Mouse (Mus musculus) hindbrain, embryonic 15.5 days (tissue): ENCODE measurements around the gene Tspo2. TPM values are rescaled to one million over a fixed set of nuclear protein-coding genes. Genes with fewer than 3 reads are reported as not detected.

ENCODE experiments used
- ATAC-seq: fragments of 200-750 bp; cut with Nextera tagmentation; 2 replicates; pipeline ENCODE4 v1.8.0; 2017; ENCODE audit warnings: low read depth, moderate number of reproducible peaks, moderate TSS enrichment; ENCODE audit not compliant: low FRiP score
- H3K27ac ChIP-seq: fragments of 300-500 bp; sonication (generic); replicated peaks from 2 replicates; pipeline ENCODE4 v1.5.1; 2015; ENCODE audit warnings: mild to moderate bottlenecking, inconsistent platforms
- H3K27me3 ChIP-seq: fragments of 300-500 bp; sonication (generic); 2 replicates; pipeline ENCODE4 v1.6.1; 2015; ENCODE audit warnings: control low read depth, inconsistent platforms
- H3K36me3 ChIP-seq: fragments of 300-500 bp; sonication (generic); 2 replicates; pipeline ENCODE4 v1.6.1; 2015; ENCODE audit warnings: control low read depth, inconsistent platforms
- H3K4me1 ChIP-seq: fragments of 300-500 bp; sonication (generic); replicated peaks from 2 replicates; pipeline ENCODE4 v1.6.1; 2015; ENCODE audit warnings: control low read depth, inconsistent platforms
- H3K4me2 ChIP-seq: fragments of 300-500 bp; sonication (generic); 2 replicates; pipeline ENCODE4 v1.6.1; 2015; ENCODE audit warnings: moderate library complexity, mild to moderate bottlenecking, inconsistent platforms
- H3K4me3 ChIP-seq: fragments of 300-500 bp; sonication (generic); 2 replicates; pipeline ENCODE4 v1.5.1; 2015; ENCODE audit warnings: mild to moderate bottlenecking, inconsistent platforms
- H3K9ac ChIP-seq: fragments of 300-500 bp; sonication (generic); 2 replicates; pipeline ENCODE4 v1.6.1; 2015; ENCODE audit warnings: inconsistent platforms
- H3K9me3 ChIP-seq: fragments of 300-500 bp; sonication (generic); 2 replicates; pipeline ENCODE4 v1.6.1; 2016; ENCODE audit warnings: control low read depth, inconsistent platforms
- WGBS: fragments of 180-500 bp; shearing (Covaris S2); methylation state at CpG from one replicate; pipeline ENCODE4 v1.1.7; 2015; 5-methylcytosine and 5-hydroxymethylcytosine counted together
- polyA plus RNA-seq: library from polyadenylated mRNA; unstranded; fragments of >200 nt; fragmentation: Nextera tagmentation; extraction: Ambion mirVana; gene quantifications from 2 replicates; pipeline ENCODE4 v1.2.1, GENCODE M21; 2015

Gene Tspo2
- polyA plus RNA-seq, 1 experiment from 2014 or later = 1.2 TPM

GRCm38 (mm10) chr17:48447675-48448074, 3.6 kb downstream of the Tspo2 start:
- WGBS = 76% methylated on average over 8 of the region's 8 CpGs
- 0 out of 2 replicates have a peak, but pooled peaks cover 3% of the 10 kb centered on the region for H3K4me1 ChIP-seq
- H3K4me2 ChIP-seq = no peak overlapping the region
- H3K9me3 ChIP-seq = no peaks in the 10 kb centered on the region
- H3K4me3 ChIP-seq = no peak overlapping the region
- no peak for ATAC-seq
- H3K27me3 ChIP-seq = no peaks in the 10 kb centered on the region
- no peak overlapping the region for H3K9ac ChIP-seq
- no peak overlapping the region for H3K27ac ChIP-seq
- no peaks in the 10 kb centered on the region for H3K36me3 ChIP-seq

GRCm38 (mm10) chr17:48443542-48444145, 7.7 kb downstream of the Tspo2 start:
- Histone ChIP-seq H3K4me3 (no peak overlapping the region), H3K9ac (no peak overlapping the region), H3K4me2 (no peak overlapping the region), H3K27me3 (no peaks in the 10 kb centered on the region), H3K9me3 (no peaks in the 10 kb centered on the region), H3K36me3 (no peaks in the 10 kb centered on the region), H3K27ac (no peak overlapping the region), H3K4me1 (no peaks in the 10 kb centered on the region)
- 50% methylated on average over 16 of the region's 16 CpGs for WGBS
- no peak for ATAC-seq

- H3K4me1 ChIP-seq = no peaks in the 10 kb centered on the region
- WGBS = 59% methylated on average over 7 of the region's 7 CpGs
- no peak overlapping the region for H3K9ac ChIP-seq
- no peak overlapping the region for H3K4me2 ChIP-seq
- no peaks in the 10 kb centered on the region for H3K27me3 ChIP-seq
- no peaks in the 10 kb centered on the region for H3K9me3 ChIP-seq
- no peak overlapping the region for H3K27ac ChIP-seq
- no peak; the same call in 1 of the 2 replicates for ATAC-seq
- H3K4me3 ChIP-seq = no peak overlapping the region
- H3K36me3 ChIP-seq = no peaks in the 10 kb centered on the region
These were observed 8.4 kb downstream of the Tspo2 start for GRCm38 (mm10) chr17:48442745-48443457.

- ATAC-seq = peak; percentile 46; the same call in 1 of the 2 replicates
- no peak overlapping the region for H3K4me2 ChIP-seq
- no peaks in the 10 kb centered on the region for H3K27me3 ChIP-seq
- H3K9ac ChIP-seq = no peak overlapping the region
- no peaks in the 10 kb centered on the region for H3K9me3 ChIP-seq
- no peaks in the 10 kb centered on the region for H3K36me3 ChIP-seq
- H3K4me1 ChIP-seq = peaks cover under 1% of the 10 kb centered on the region; the same call in 1 of the 2 replicates
- WGBS = 49% methylated on average over 7 of the region's 7 CpGs
- H3K4me3 ChIP-seq = no peak overlapping the region
- 0 out of 2 replicates have a peak overlapping the region, but pooled peaks have one; percentile 7 for H3K27ac ChIP-seq
These were observed 13.9 kb downstream of the Tspo2 start for GRCm38 (mm10) chr17:48437421-48437911.

- Histone ChIP-seq H3K9me3 (no peaks in the 10 kb centered on the region), H3K4me1 (peaks cover 3% of the 10 kb centered on the region; the same call in 1 of the 2 replicates), H3K36me3 (no peaks in the 10 kb centered on the region), H3K27ac (no peak overlapping the region), H3K4me3 (no peak overlapping the region), H3K4me2 (no peak overlapping the region), H3K27me3 (no peaks in the 10 kb centered on the region), H3K9ac (no peak overlapping the region)
- ATAC-seq = no peak
- WGBS = 94% methylated on average over 1 of the region's 1 CpGs
These were observed 14.8 kb downstream of the Tspo2 start for GRCm38 (mm10) chr17:48436487-48436886.

- Histone ChIP-seq H3K27me3 (no peaks in the 10 kb centered on the region), H3K4me2 (no peak overlapping the region), H3K36me3 (no peaks in the 10 kb centered on the region), H3K27ac (no peak overlapping the region), H3K4me3 (no peak overlapping the region), H3K9ac (no peak overlapping the region), H3K9me3 (no peaks in the 10 kb centered on the region), H3K4me1 (peaks cover 3% of the 10 kb centered on the region; the same call in 1 of the 2 replicates)
- WGBS = 79% methylated on average over 5 of the region's 5 CpGs
- ATAC-seq = no peak
These were observed 16.8 kb downstream of the Tspo2 start for GRCm38 (mm10) chr17:48434479-48434878.

GRCm38 (mm10) chr17:48433689-48434330, 17.5 kb downstream of the Tspo2 start:
- Histone ChIP-seq H3K27me3 (no peaks in the 10 kb centered on the region), H3K4me1 (peaks cover 3% of the 10 kb centered on the region; the same call in 1 of the 2 replicates), H3K9ac (no peak overlapping the region), H3K36me3 (no peaks in the 10 kb centered on the region), H3K4me2 (no peak overlapping the region), H3K9me3 (no peaks in the 10 kb centered on the region), H3K27ac (no peak overlapping the region), H3K4me3 (no peak overlapping the region)
- ATAC-seq = no peak
- 70% methylated on average over 6 of the region's 6 CpGs for whole genome bisulfite sequencing

- Histone ChIP-seq H3K9ac (no peak overlapping the region), H3K4me3 (no peak overlapping the region), H3K4me2 (no peak overlapping the region), H3K27ac (no peak overlapping the region), H3K36me3 (no peaks in the 10 kb centered on the region), H3K9me3 (no peaks in the 10 kb centered on the region), H3K27me3 (no peaks in the 10 kb centered on the region), H3K4me1 (peaks cover 3% of the 10 kb centered on the region; the same call in 1 of the 2 replicates)
- 76% methylated on average over 20 of the region's 20 CpGs for WGBS
- no peak for ATAC-seq
These were observed 18.2 kb downstream of the Tspo2 start for GRCm38 (mm10) chr17:48433006-48433655.

- H3K27ac ChIP-seq = peak within 1 kb of the TSS; percentile 19; the same call in 1 of the 2 replicates
- H3K36me3 ChIP-seq = no peaks in the 10 kb centered on the region
- H3K4me1 ChIP-seq = peaks cover 3% of the 10 kb centered on the region; the same call in 1 of the 2 replicates
- 63% methylated on average over 16 of the region's 16 CpGs for whole genome bisulfite sequencing
- ATAC-seq = no peak
- no peak within 1 kb of the TSS for H3K9ac ChIP-seq
- H3K27me3 ChIP-seq = no peaks in the 10 kb centered on the region
- no peaks in the 10 kb centered on the region for H3K9me3 ChIP-seq
- no peak within 1 kb of the TSS for H3K4me3 ChIP-seq
- no peak within 1 kb of the TSS for H3K4me2 ChIP-seq
These were observed 19.0 kb downstream of the Tspo2 start, which contains the start of gene Apobec2 for GRCm38 (mm10) chr17:48432158-48432980. Gene Apobec2 (minus strand): TSS chr17:48432930.

GRCm38 (mm10) chr17:48431054-48431453, 20.3 kb downstream of the Tspo2 start:
- H3K9ac ChIP-seq = no peak overlapping the region
- H3K9me3 ChIP-seq = no peaks in the 10 kb centered on the region
- H3K27me3 ChIP-seq = no peaks in the 10 kb centered on the region
- H3K4me1 ChIP-seq = peaks cover 4% of the 10 kb centered on the region
- H3K4me2 ChIP-seq = no peak overlapping the region
- no peaks in the 10 kb centered on the region for H3K36me3 ChIP-seq
- 77% methylated on average over 5 of the region's 5 CpGs for WGBS
- no peak for ATAC-seq
- no peak overlapping the region for H3K27ac ChIP-seq
- H3K4me3 ChIP-seq = no peak overlapping the region

GRCm38 (mm10) chr17:48430394-48430793, 20.9 kb downstream of the Tspo2 start:
- H3K4me2 ChIP-seq = no peak overlapping the region
- peaks cover 9% of the 10 kb centered on the region for H3K4me1 ChIP-seq
- no peaks in the 10 kb centered on the region for H3K36me3 ChIP-seq
- no peak overlapping the region for H3K27ac ChIP-seq
- 71% methylated on average over 5 of the region's 5 CpGs for WGBS
- no peak overlapping the region for H3K9ac ChIP-seq
- no peak for ATAC-seq
- H3K4me3 ChIP-seq = no peak overlapping the region
- H3K9me3 ChIP-seq = no peaks in the 10 kb centered on the region
- H3K27me3 ChIP-seq = no peaks in the 10 kb centered on the region
